8 mouse cellular contexts compared by ENCODE assay signal in genomic region chr8:87469931-87470833, GRCm38 (mm10). TPM values are rescaled to one million over a fixed set of nuclear protein-coding genes. Genes with fewer than 3 reads are reported as not detected.
DNase-seq lines count a peak whose midpoint lies in the region; ATAC-seq and TF ChIP-seq lines count a peak whose summit lies in the region.

No protein-coding gene starts in this region.

- 0 out of 2 replicates have a peak overlapping the region, but pooled peaks have one; percentile 14 for H3K9ac ChIP-seq in ES-Bruce4 (ENCODE audit: low read depth, poor library complexity, severe bottlenecking)
- H3K9ac ChIP-seq in intestine, postnatal 0 days (ENCODE audit: low read depth, low read length): no peak overlapping the region
- H3K9ac ChIP-seq in midbrain, embryonic 14.5 days (replicated peaks; ENCODE audit: low read length): peak overlapping the region; percentile 42

- H3K9me3 ChIP-seq in ES-Bruce4 (replicated peaks; ENCODE audit: control insufficient read depth, insufficient read depth, low read length, poor library complexity, severe bottlenecking): no peaks in the 10 kb centered on the region
- no peaks in the 10 kb centered on the region for H3K9me3 ChIP-seq in forebrain, embryonic 10.5 days
- H3K9me3 ChIP-seq in intestine, postnatal 0 days (ENCODE audit: control insufficient read depth): no peaks in the 10 kb centered on the region
- H3K9me3 ChIP-seq in midbrain, embryonic 14.5 days (ENCODE audit: control insufficient read depth, low read length): no peaks in the 10 kb centered on the region

- no peaks in the 10 kb centered on the region for H3K36me3 ChIP-seq in ES-Bruce4 (ENCODE audit: control insufficient read depth, insufficient read depth, low read length, poor library complexity, severe bottlenecking)
- no peaks in the 10 kb centered on the region for H3K36me3 ChIP-seq in forebrain, embryonic 10.5 days (replicated peaks)
- H3K36me3 ChIP-seq in intestine, postnatal 0 days (ENCODE audit: control insufficient read depth, insufficient read depth): no peaks in the 10 kb centered on the region
- H3K36me3 ChIP-seq in midbrain, embryonic 14.5 days (ENCODE audit: control insufficient read depth, insufficient read depth, low read length): no peaks in the 10 kb centered on the region

- TF ChIP-seq CTCF in ES-Bruce4 (IDR thresholded peaks at IDR 0.05; ENCODE audit: low read depth, low read length): no peak
- TF ChIP-seq CTCF in intestine, postnatal 0 days (IDR thresholded peaks at IDR 0.05; ENCODE audit: low read depth): no peak

- H3K4me3 ChIP-seq in ES-Bruce4 (ENCODE audit: low read depth, low read length): peak overlapping the region; percentile 27
- H3K4me3 ChIP-seq in forebrain, embryonic 10.5 days: peak overlapping the region; percentile 69
- H3K4me3 ChIP-seq in intestine, postnatal 0 days (ENCODE audit: low read depth, low read length): peak overlapping the region; percentile 31
- peak overlapping the region; percentile 65 for H3K4me3 ChIP-seq in midbrain, embryonic 14.5 days (replicated peaks; ENCODE audit: low read depth, low read length)

- H3K4me1 ChIP-seq in ES-Bruce4 (ENCODE audit: control insufficient read depth, insufficient read depth, low read length): no peaks in the 10 kb centered on the region
- H3K4me1 ChIP-seq in forebrain, embryonic 10.5 days: peaks cover 62% of the 10 kb centered on the region
- H3K4me1 ChIP-seq in intestine, postnatal 0 days (replicated peaks; ENCODE audit: control insufficient read depth, insufficient read depth, low read length): peaks cover 12% of the 10 kb centered on the region; the same call in 1 of the 2 replicates
- H3K4me1 ChIP-seq in midbrain, embryonic 14.5 days (ENCODE audit: control insufficient read depth, insufficient read depth, low read length): peaks cover 42% of the 10 kb centered on the region

- under 1% methylated on average over 59 of the region's 59 CpGs for WGBS in forebrain, embryonic 10.5 days
- 1% methylated on average over 59 of the region's 59 CpGs for WGBS in intestine, postnatal 0 days
- 2% methylated on average over 59 of the region's 59 CpGs for WGBS in midbrain, embryonic 14.5 days

- peaks cover 44% of the 10 kb centered on the region for H3K27me3 ChIP-seq in ES-Bruce4 (ENCODE audit: control insufficient read depth, insufficient read depth, low read length, poor library complexity, severe bottlenecking)
- H3K27me3 ChIP-seq in forebrain, embryonic 10.5 days (ENCODE audit: poor library complexity, severe bottlenecking): peaks cover 98% of the 10 kb centered on the region
- H3K27me3 ChIP-seq in intestine, postnatal 0 days (replicated peaks; ENCODE audit: control insufficient read depth, insufficient read depth, low read length): peaks cover 94% of the 10 kb centered on the region
- peaks cover 49% of the 10 kb centered on the region for H3K27me3 ChIP-seq in midbrain, embryonic 14.5 days (ENCODE audit: control insufficient read depth, insufficient read depth, low read length)

- H3K4me2 ChIP-seq in intestine, postnatal 0 days (replicated peaks; ENCODE audit: low read depth): peak overlapping the region; percentile 51
- peak overlapping the region; percentile 95 for H3K4me2 ChIP-seq in midbrain, embryonic 14.5 days (ENCODE audit: low read length)

- peak; percentile 91 for DNase-seq in brain, adult 2 months (ENCODE audit: low read depth, low spot score)
- peak; percentile 56 for DNase-seq in forebrain, embryonic 10.5 days (ENCODE audit: extremely low spot score, low spot score)
- peak; percentile 60 for DNase-seq in midbrain, embryonic 14.5 days
- DNase-seq in thymus, postnatal 14 days: no peak
- no peak for DNase-seq in thymus, postnatal 0 days (ENCODE audit: low spot score)

- no peak overlapping the region for H3K27ac ChIP-seq in ES-Bruce4 (ENCODE audit: insufficient read depth, low read length)
- no peak overlapping the region for H3K27ac ChIP-seq in forebrain, embryonic 10.5 days
- no peak overlapping the region for H3K27ac ChIP-seq in intestine, postnatal 0 days (ENCODE audit: low read depth, low read length)
- no peak overlapping the region for H3K27ac ChIP-seq in midbrain, embryonic 14.5 days (replicated peaks; ENCODE audit: low read depth, low read length)

- no peak for TF ChIP-seq POLR2A in ES-Bruce4 (IDR thresholded peaks at IDR 0.05; ENCODE audit: insufficient read depth, low read length)

- TF ChIP-seq EP300 in ES-Bruce4 (IDR thresholded peaks at IDR 0.05; ENCODE audit: insufficient read depth, low read depth, low read length): no peak

- no peak for ATAC-seq in intestine, postnatal 0 days
- no peak for ATAC-seq in midbrain, embryonic 14.5 days (ENCODE audit: low FRiP score, low TSS enrichment)
- ATAC-seq in CD4-positive, CD25-positive, alpha-beta regulatory T cell, adult 4 months: no peak

RNA-seq across cellular contexts. Expression of gene Cbln1, which starts 2.2 kb away (rescaled TPM):
- polyA plus RNA-seq in ES-Bruce4 (2011; ENCODE audit: insufficient read depth, insufficient read length, low read depth, missing spikeins): 2.1 and 2.7 TPM in 2 replicates
- 1.5 TPM in 2 replicates for polyA plus RNA-seq in forebrain, embryonic 10.5 days (2016; fragmentation: Nextera tagmentation; extraction: Ambion mirVana)
- 0.07 TPM in 1 of 2 replicates, not detected in the other for polyA plus RNA-seq in intestine, postnatal 0 days (2015; fragmentation: Nextera tagmentation; extraction: Ambion mirVana)
- 20.3 and 22.6 TPM in 2 replicates for polyA plus RNA-seq in midbrain, embryonic 14.5 days (2014; fragmentation: Nextera tagmentation; extraction: Ambion mirVana)
- polyA plus RNA-seq in thymus, postnatal 0 days (2015; fragmentation: Nextera tagmentation; extraction: Ambion mirVana): 0.08 TPM in 1 of 2 replicates, not detected in the other
- polyA plus RNA-seq in CD4-positive, CD25-positive, alpha-beta regulatory T cell, adult 4 months (2017; shearing (Covaris generic)): not detected

Comparison
In these comparisons a context has a peak if more than half of its experiments do, and no peak if none do; other contexts are left out.
1. DNase-seq: peak in brain, adult 2 months (single experiment), forebrain, embryonic 10.5 days (single experiment) and midbrain, embryonic 14.5 days (single experiment); none in thymus, postnatal 14 days (single experiment) and thymus, postnatal 0 days (single experiment).
2. Peak in every context shown above with its lines, with median percentiles within 50 percentile points of each other: H3K4me3 ChIP-seq.